Mouse (Mus musculus): ENCODE measurements around the gene Elmod1.
A peak's percentile ranks its signal among the peaks of the same experiment; 100 is the strongest.

The Elmod1 gene

DNA sequence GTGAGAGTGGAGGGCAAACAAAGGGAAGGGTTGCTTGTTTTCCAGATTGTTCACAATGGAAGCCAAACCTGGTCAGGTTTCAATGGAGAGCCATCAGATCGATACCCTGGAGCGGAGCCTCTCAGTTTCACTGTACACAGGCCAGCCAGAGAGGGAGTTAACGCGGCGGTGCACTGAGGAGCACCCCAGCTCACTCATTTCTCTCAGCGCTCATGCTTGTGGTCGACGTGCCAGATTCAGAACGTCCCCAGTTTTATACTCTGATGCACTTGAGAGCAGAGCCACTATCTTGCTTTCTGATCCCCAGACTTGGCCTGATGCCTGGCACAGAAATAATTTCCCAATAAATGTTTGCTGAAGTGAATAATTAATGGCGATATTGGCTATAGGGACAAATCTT, 68.3 kb downstream of the Elmod1 start:
- DNase-seq, result no peak

GRCm38 (mm10) chr9:53905418-53905817, 69.7 kb downstream of the Elmod1 start:
- DNase-seq, result peak in 1 of 2 experiments; percentile 0

GRCm38 (mm10) chr9:53903215-53903842, 71.8 kb downstream of the Elmod1 start:
- no peak for DNase-seq

- DNase-seq, result no peak
Measured at GRCm38 (mm10) chr9:53899836-53900235, 75.3 kb downstream of the Elmod1 start.

DNA sequence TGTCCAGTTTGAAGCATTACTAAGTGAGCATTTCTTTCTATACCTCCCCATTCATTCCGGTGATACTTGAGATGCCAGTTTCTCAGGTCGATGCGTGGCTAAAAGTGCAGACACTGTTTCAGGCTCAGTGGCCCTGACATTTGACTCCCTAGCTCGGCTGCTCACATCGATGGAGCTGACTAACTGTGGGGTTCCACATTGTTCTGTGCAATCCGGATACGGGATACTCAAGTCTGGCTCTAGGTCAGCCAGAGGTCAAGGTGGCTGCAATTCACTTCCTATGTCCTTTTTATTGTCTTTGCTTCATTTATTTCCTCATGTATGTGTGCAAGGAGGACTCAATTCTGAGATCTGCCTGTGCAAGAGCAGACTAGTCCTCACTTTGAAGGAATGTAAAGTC, 79.3 kb downstream of the Elmod1 start:
- no peak for DNase-seq

GRCm38 (mm10) chr9:53890075-53890474, 85.0 kb downstream of the Elmod1 start:
- DNase-seq, result peak; percentile 44 to 74

DNA sequence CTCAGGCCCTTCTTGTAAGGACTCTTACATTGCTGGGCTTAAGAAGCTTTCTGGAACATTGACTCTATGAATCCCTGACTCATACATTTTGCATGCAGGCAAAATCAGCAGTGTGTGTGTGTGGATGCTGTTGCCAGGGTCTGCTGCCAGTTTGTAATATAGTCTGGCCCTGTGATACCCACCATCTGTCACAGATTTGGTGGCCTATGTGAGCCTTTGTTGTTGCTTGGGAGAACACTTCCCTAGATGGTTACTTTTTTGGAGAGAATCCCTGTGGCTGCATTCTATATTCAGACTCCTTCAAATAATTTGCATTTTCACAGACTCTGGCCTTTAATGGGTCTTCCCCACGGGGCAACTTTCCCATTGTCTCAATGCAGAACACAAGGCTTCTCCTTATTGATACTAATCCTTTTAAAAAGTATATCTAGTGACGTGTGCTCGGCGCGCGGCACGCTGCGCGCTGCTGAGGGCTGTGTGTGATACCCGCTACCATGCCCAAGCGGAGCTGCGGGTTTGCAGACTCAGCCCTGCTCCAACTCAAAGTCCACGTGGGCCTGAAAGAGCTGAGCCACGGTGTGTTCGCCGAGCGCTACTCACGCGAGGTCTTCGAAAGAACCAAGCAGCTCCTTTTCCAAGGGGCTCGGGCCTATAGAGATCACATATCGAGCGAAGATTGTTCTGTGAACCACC, 91.4 kb downstream of the Elmod1 start:
- DNase-seq, result no peak

DNA sequence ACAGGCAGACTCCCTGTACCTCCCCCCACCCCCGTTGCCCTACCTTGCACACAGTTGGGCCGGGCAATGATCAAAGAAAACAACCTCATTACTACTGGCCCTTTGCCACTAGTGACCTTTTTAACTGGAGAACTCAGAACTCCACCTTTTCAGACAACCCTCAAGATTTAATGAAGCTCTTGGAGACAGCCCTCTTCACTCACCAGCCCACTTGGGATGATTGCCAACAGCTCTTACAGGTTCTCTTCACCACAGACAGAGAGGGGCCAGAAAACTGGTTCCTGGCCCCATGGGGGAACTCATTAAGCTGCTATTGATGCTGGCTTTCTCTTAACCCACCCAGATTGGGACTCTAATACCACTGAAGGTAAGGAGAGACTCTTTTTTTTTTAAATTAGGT, 97.7 kb downstream of the Elmod1 start:
- DNase-seq, result peak; percentile 9 to 14

DNA sequence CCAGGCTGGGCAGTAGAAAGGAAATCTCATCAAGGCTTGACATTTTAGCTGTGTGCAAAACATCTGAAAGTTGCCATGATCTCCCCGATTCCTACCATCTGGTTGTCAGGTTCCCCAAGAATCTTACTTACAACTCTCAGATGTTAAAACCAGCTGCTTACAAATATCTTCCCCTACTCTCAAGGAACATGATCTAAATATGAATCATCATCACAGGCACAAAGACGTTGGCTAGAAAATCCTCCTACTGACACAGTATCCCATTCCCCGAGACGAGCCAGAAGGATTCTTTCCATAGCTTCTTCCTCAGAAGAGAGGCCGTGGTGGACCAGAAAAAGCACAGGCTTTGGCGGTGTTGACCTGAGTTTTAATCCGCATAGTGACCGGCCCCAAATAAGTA, 101.9 kb downstream of the Elmod1 start:
- DNase-seq, result no peak
